Mouse (Mus musculus) heart, postnatal 0 days (tissue): Measurements from ENCODE around the gene Sod3.

ENCODE experiments used
- CTCF ChIP-seq: IDR thresholded peaks from 2 replicates; pipeline ENCODE4 v1.5.1; 2016; ENCODE audit warnings: antibody characterized with exemption, control low read depth, low read depth
- EP300 ChIP-seq: IDR thresholded peaks from 2 replicates; pipeline ENCODE4 v1.6.1; 2016; ENCODE audit warnings: antibody characterized with exemption, low read depth

GRCm38 (mm10) chr5:52316926-52317325 is 46.7 kb upstream of the Sod3 start:
- TF ChIP-seq CTCF (no peak), EP300 (no peak)
